9 mouse cellular contexts compared by ENCODE assay signal in genomic region chr10:8765922-8766522, GRCm38 (mm10).
DNase-seq lines count a peak whose midpoint lies in the region; ATAC-seq lines count a peak whose summit lies in the region.
"Had no signal": no experiment of that assay in that cellular context is flagged by ENCODE, and none has a peak within 500 bp of the region (broad histone marks: within the 10 kb centered on the region; RNA-seq: fewer than 3 reads in every experiment).

No protein-coding gene starts in this region.

- no peak for ATAC-seq in CD4-positive, CD25-positive, alpha-beta regulatory T cell, adult 4 months
- ATAC-seq in erythroblast, adult 5-6 weeks (replicated peaks; ENCODE audit: low FRiP score, poor library complexity, severe bottlenecking) = no peak
- no peak for ATAC-seq in frontal cortex, adult (ENCODE audit: low TSS enrichment)

- DNase-seq in CD4-positive, CD25-positive, alpha-beta regulatory T cell, adult 2 months (ENCODE audit: low read depth, low spot score) = peak; percentile 30
- peak; percentile 40 for DNase-seq in kidney, adult 9 months
- DNase-seq in kidney, adult 8-10 months = no peak
- DNase-seq in 3T3-L1 (ENCODE audit: low read depth, low spot score) = peak; percentile 61
- peak; percentile 74 for DNase-seq in embryo, embryonic 10.5 days (ENCODE audit: low spot score)
- DNase-seq: liver, embryonic 13.5 days had no signal

Comparison
In these comparisons a context has a peak if more than half of its experiments do, and no peak if none do; other contexts are left out.
1. DNase-seq: peak in CD4-positive, CD25-positive, alpha-beta regulatory T cell, adult 2 months (single experiment), kidney, adult 9 months (single experiment), 3T3-L1 (single experiment) and embryo, embryonic 10.5 days (single experiment); none in kidney, adult 8-10 months (0 of 2).